In the genomic region with DNA sequence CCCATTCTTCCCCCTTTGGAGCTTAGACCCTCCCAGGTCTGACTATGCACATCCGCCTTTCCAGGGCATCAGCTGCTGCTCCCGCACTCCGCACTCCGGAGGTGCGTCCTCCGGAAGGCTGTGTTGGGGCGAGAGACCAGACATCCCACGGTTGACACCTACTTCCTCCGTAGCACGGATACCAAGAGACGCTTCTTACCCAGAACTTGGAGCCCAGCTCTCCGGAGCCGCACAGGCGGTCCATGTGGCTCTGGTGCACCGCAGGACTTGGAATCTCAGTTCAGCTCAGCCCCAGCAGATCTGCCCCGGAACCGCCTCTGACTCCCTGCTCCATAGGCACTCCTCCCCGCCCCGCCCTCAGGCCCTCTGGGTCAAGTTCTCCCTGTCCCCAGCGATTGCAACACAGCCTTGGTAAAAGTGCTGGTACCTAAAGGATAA, we compare ENCODE assay signal across 8 mouse cellular contexts. TPM values are rescaled to one million over a fixed set of nuclear protein-coding genes. Genes with fewer than 3 reads are reported as not detected.
A peak's percentile ranks its signal among the peaks of the same experiment; 100 is the strongest.
DNase-seq lines count a peak whose midpoint lies in the region; ATAC-seq and TF ChIP-seq lines count a peak whose summit lies in the region.

Abcc3 (minus strand) TSS at position 326 of the 438 bp plus-strand sequence.

- TF ChIP-seq CTCF in liver, embryonic 14.5 days (IDR thresholded peaks at IDR 0.05; ENCODE audit: low read depth), result no peak

- H3K4me2 ChIP-seq in intestine, embryonic 14.5 days (ENCODE audit: low read length), result peak within 1 kb of the TSS; percentile 48
- H3K4me2 ChIP-seq in liver, embryonic 14.5 days (ENCODE audit: low read depth), result peak within 1 kb of the TSS; percentile 41

- TF ChIP-seq EP300 in liver, embryonic 14.5 days (IDR thresholded peaks at IDR 0.05; ENCODE audit: low read depth), result no peak

- H3K4me3 ChIP-seq in intestine, embryonic 14.5 days (ENCODE audit: low read depth, low read length), result peak within 1 kb of the TSS; percentile 1
- H3K4me3 ChIP-seq in liver, embryonic 14.5 days (ENCODE audit: insufficient read depth in 1 of 2, low read depth in 2 of 2, low read length in 2 of 2), result peak within 1 kb of the TSS; percentile 1 to 9; a peak in 3 of 4 replicates

- 0 out of 2 replicates have a peak within 1 kb of the TSS, but pooled peaks have one; percentile 0 for H3K9ac ChIP-seq in intestine, embryonic 14.5 days (ENCODE audit: low read length)
- H3K9ac ChIP-seq in liver, embryonic 14.5 days (replicated peaks), result no peak within 1 kb of the TSS

- no peak; the same call in 1 of the 2 replicates for ATAC-seq in intestine, embryonic 14.5 days (replicated peaks; ENCODE audit: low FRiP score, low TSS enrichment, low read depth)
- 0 out of 2 replicates have a peak, but pooled peaks have one; percentile 31 for ATAC-seq in liver, embryonic 14.5 days (ENCODE audit: insufficient read depth)

- WGBS in intestine, embryonic 14.5 days, result 5% methylated on average over 20 of the region's 20 CpGs
- WGBS in liver, embryonic 14.5 days (ENCODE audit: insufficient replicate concordance), result 2% methylated on average over 20 of the region's 20 CpGs

- no peaks in the 10 kb centered on the region for H3K36me3 ChIP-seq in intestine, embryonic 14.5 days (ENCODE audit: control insufficient read depth, insufficient read depth, low read length)
- H3K36me3 ChIP-seq in liver, embryonic 14.5 days (replicated peaks; ENCODE audit: control insufficient read depth, insufficient read depth, low read depth), result no peaks in the 10 kb centered on the region

- peaks cover 5% of the 10 kb centered on the region; the same call in 1 of the 2 replicates for H3K4me1 ChIP-seq in intestine, embryonic 14.5 days (replicated peaks; ENCODE audit: control insufficient read depth, insufficient read depth, low read length)
- no peaks in the 10 kb centered on the region for H3K4me1 ChIP-seq in liver, embryonic 14.5 days (replicated peaks; ENCODE audit: control insufficient read depth in 2 of 2, insufficient read depth in 2 of 2, low read length in 1 of 2)

- H3K9me3 ChIP-seq in intestine, embryonic 14.5 days (ENCODE audit: control insufficient read depth, low read length), result no peaks in the 10 kb centered on the region
- H3K9me3 ChIP-seq in liver, embryonic 14.5 days (ENCODE audit: control insufficient read depth, low read length), result no peaks in the 10 kb centered on the region

- no peaks in the 10 kb centered on the region for H3K27me3 ChIP-seq in intestine, embryonic 14.5 days (replicated peaks; ENCODE audit: control insufficient read depth, insufficient read depth, low read length)
- H3K27me3 ChIP-seq in liver, embryonic 14.5 days (ENCODE audit: control insufficient read depth, insufficient read depth, low read length), result peaks cover 2% of the 10 kb centered on the region; the same call in 1 of the 2 replicates

- DNase-seq in CD4-positive, CD25-positive, alpha-beta regulatory T cell, adult 2 months (ENCODE audit: low read depth, low spot score), result peak; percentile 62
- peak; percentile 76 for DNase-seq in adrenal gland, postnatal 10 days
- DNase-seq in gastrocnemius, postnatal 25 days, result peak; percentile 40
- DNase-seq in intestine, embryonic 14.5 days (ENCODE audit: low spot score), result no peak
- no peak for DNase-seq in liver, embryonic 14.5 days (ENCODE audit: low read depth in 3 of 3, low spot score in 3 of 3)
- DNase-seq in natural killer cell, adult 2 months (ENCODE audit: low spot score in 2 of 2), result peak; percentile 17 to 25
- DNase-seq in right cerebral cortex, adult 18-20 months, result no peak
- no peak for DNase-seq in left cerebral cortex, postnatal 36 days (ENCODE audit: low spot score in 2 of 2)

- H3K27ac ChIP-seq in intestine, embryonic 14.5 days (ENCODE audit: low read depth), result no peak within 1 kb of the TSS
- H3K27ac ChIP-seq in liver, embryonic 14.5 days, result no peak within 1 kb of the TSS

- intact Hi-C loops in left cerebral cortex, postnatal 36 days (cut with DNase I), result no loop called here

RNA-seq across cellular contexts. Expression of gene Abcc3, which starts in this region (rescaled TPM):
- total RNA-seq in adrenal gland, postnatal 10 days (2021), result 1 to 10 TPM; 6.4 to 8.3 TPM
- total RNA-seq in gastrocnemius, postnatal 25 days (2021), result under 1 TPM; 0.90 to 0.94 TPM
- 1.5 and 2.1 TPM in 2 replicates for polyA plus RNA-seq in intestine, embryonic 14.5 days (2014; fragmentation: Nextera tagmentation; extraction: Ambion mirVana)
- polyA plus RNA-seq in liver, embryonic 14.5 days (2012; rRNA removed), result 3.5 and 4.9 TPM in 2 replicates
- polyA plus RNA-seq in liver, embryonic 14.5 days (2014; fragmentation: Nextera tagmentation; extraction: Ambion mirVana), result 4.7 and 6.5 TPM in 2 replicates
- total RNA-seq in left cerebral cortex, postnatal 36 days (2021), result 1 to 10 TPM; 2.0 to 3.0 TPM

Comparison
In these comparisons a context has a peak if more than half of its experiments do, and no peak if none do; other contexts are left out.
1. Peak in DNase-seq in gastrocnemius, postnatal 25 days; RNA of the gene not detected or under 1 TPM.
2. DNase-seq: peak in CD4-positive, CD25-positive, alpha-beta regulatory T cell, adult 2 months (single experiment), adrenal gland, postnatal 10 days (single experiment) and natural killer cell, adult 2 months (2 of 2); none in intestine, embryonic 14.5 days (single experiment), liver, embryonic 14.5 days (0 of 3), right cerebral cortex, adult 18-20 months (single experiment) and left cerebral cortex, postnatal 36 days (0 of 2).